ENCODE assay signal across 15 mouse cellular contexts in genomic region chr2:59627502-59627901, GRCm38 (mm10). TPM values are rescaled to one million over a fixed set of nuclear protein-coding genes. Genes with fewer than 3 reads are reported as not detected.
DNase-seq lines count a peak whose midpoint lies in the region; ATAC-seq and TF ChIP-seq lines count a peak whose summit lies in the region.
"Had no signal": no experiment of that assay in that cellular context is flagged by ENCODE, and none has a peak within 500 bp of the region (broad histone marks: within the 10 kb centered on the region; RNA-seq: fewer than 3 reads in every experiment).

No protein-coding gene starts in this region.

- H3K27me3 ChIP-seq in hindbrain, embryonic 16.5 days (replicated peaks; ENCODE audit: control insufficient read depth, insufficient read depth, low read length) = no peaks in the 10 kb centered on the region
- no peaks in the 10 kb centered on the region for H3K27me3 ChIP-seq in hindbrain, embryonic 13.5 days
- no peaks in the 10 kb centered on the region for H3K27me3 ChIP-seq in lung, embryonic 15.5 days
- H3K27me3 ChIP-seq in heart, postnatal 0 days (ENCODE audit: control insufficient read depth, insufficient read depth, low read length) = no peaks in the 10 kb centered on the region
- H3K27me3 ChIP-seq in forebrain, embryonic 13.5 days = no peaks in the 10 kb centered on the region
- H3K27me3 ChIP-seq: embryonic facial prominence, embryonic 12.5 days; limb, embryonic 12.5 days had no signal

- WGBS in hindbrain, embryonic 16.5 days = 14% methylated on average over 1 of the region's 1 CpGs
- WGBS in hindbrain, embryonic 13.5 days = 8% methylated on average over 1 of the region's 1 CpGs
- WGBS in lung, embryonic 15.5 days = 61% methylated on average over 1 of the region's 1 CpGs
- 34% methylated on average over 1 of the region's 1 CpGs for WGBS in lung, adult 2 months
- WGBS in heart, postnatal 0 days = 13% methylated on average over 1 of the region's 1 CpGs
- 14% methylated on average over 1 of the region's 1 CpGs for WGBS in forebrain, embryonic 13.5 days

- H3K4me1 ChIP-seq in hindbrain, embryonic 16.5 days (ENCODE audit: control insufficient read depth, insufficient read depth, low read depth, low read length) = 0 out of 2 replicates have a peak, but pooled peaks cover 3% of the 10 kb centered on the region
- peaks cover 10% of the 10 kb centered on the region for H3K4me1 ChIP-seq in hindbrain, embryonic 13.5 days (replicated peaks)
- H3K4me1 ChIP-seq in lung, embryonic 15.5 days = peaks cover 66% of the 10 kb centered on the region
- H3K4me1 ChIP-seq in lung, adult 2 months (ENCODE audit: control insufficient read depth, insufficient read depth, low read length) = peaks cover 38% of the 10 kb centered on the region
- H3K4me1 ChIP-seq in heart, postnatal 0 days (ENCODE audit: control insufficient read depth, insufficient read depth) = peaks cover 62% of the 10 kb centered on the region
- H3K4me1 ChIP-seq in forebrain, embryonic 13.5 days = peaks cover 17% of the 10 kb centered on the region
- H3K4me1 ChIP-seq: midbrain, embryonic 12.5 days had no signal

- no peak for DNase-seq in frontal cortex, adult 2 months (ENCODE audit: extremely low spot score in 1 of 2, low spot score in 1 of 2)
- DNase-seq in lung, adult 2 months = no peak
- no peak for DNase-seq in heart, postnatal 0 days (ENCODE audit: low spot score)

- peak; percentile 41; the same call in 1 of the 2 replicates for ATAC-seq in frontal cortex, adult (ENCODE audit: low TSS enrichment)
- ATAC-seq in hindbrain, embryonic 16.5 days = peak; percentile 50; the same call in 1 of the 2 replicates
- no peak for ATAC-seq in hindbrain, embryonic 13.5 days (ENCODE audit: low FRiP score)
- ATAC-seq in lung, embryonic 15.5 days (ENCODE audit: borderline replicate concordance, extremely low read depth, low FRiP score, low TSS enrichment) = no peak
- no peak; the same call in 1 of the 2 replicates for ATAC-seq in heart, postnatal 0 days (ENCODE audit: insufficient read depth, low read depth)
- no peak for ATAC-seq in forebrain, embryonic 13.5 days
- ATAC-seq: inflammation-experienced regulatory T-cells, adult 6 months had no signal

- no peak overlapping the region for H3K27ac ChIP-seq in hindbrain, embryonic 16.5 days (ENCODE audit: low read depth, low read length)
- no peak overlapping the region for H3K27ac ChIP-seq in hindbrain, embryonic 13.5 days
- 0 out of 2 replicates have a peak overlapping the region, but pooled peaks have one; percentile 45 for H3K27ac ChIP-seq in lung, embryonic 15.5 days
- H3K27ac ChIP-seq in heart, postnatal 0 days (ENCODE audit: low read depth) = peak overlapping the region; percentile 67
- no peak overlapping the region for H3K27ac ChIP-seq in forebrain, embryonic 13.5 days
- H3K27ac ChIP-seq: embryonic facial prominence, embryonic 12.5 days; liver, embryonic 14.5 days; macrophage; midbrain, embryonic 12.5 days had no signal

- TF ChIP-seq POLR2A in lung, adult 2 months (IDR thresholded peaks at IDR 0.05; ENCODE audit: borderline replicate concordance, extremely low read depth, low read depth, low read length) = no peak

- no peak overlapping the region for H3K4me2 ChIP-seq in hindbrain, embryonic 16.5 days (ENCODE audit: low read length)
- no peak overlapping the region for H3K4me2 ChIP-seq in hindbrain, embryonic 13.5 days
- H3K4me2 ChIP-seq in lung, embryonic 15.5 days = no peak overlapping the region
- H3K4me2 ChIP-seq in heart, postnatal 0 days (ENCODE audit: low read depth, low read length) = no peak overlapping the region
- H3K4me2 ChIP-seq in forebrain, embryonic 13.5 days = no peak overlapping the region
- H3K4me2 ChIP-seq: embryonic facial prominence, embryonic 12.5 days; limb, embryonic 12.5 days; midbrain, embryonic 12.5 days had no signal

- no peaks in the 10 kb centered on the region for H3K9me3 ChIP-seq in hindbrain, embryonic 16.5 days (ENCODE audit: control insufficient read depth, low read length)
- no peaks in the 10 kb centered on the region for H3K9me3 ChIP-seq in hindbrain, embryonic 13.5 days
- no peaks in the 10 kb centered on the region for H3K9me3 ChIP-seq in lung, embryonic 15.5 days
- H3K9me3 ChIP-seq in heart, postnatal 0 days (replicated peaks; ENCODE audit: control insufficient read depth, low read length) = no peaks in the 10 kb centered on the region
- no peaks in the 10 kb centered on the region for H3K9me3 ChIP-seq in forebrain, embryonic 13.5 days (replicated peaks)
- H3K9me3 ChIP-seq: embryonic facial prominence, embryonic 12.5 days; limb, embryonic 12.5 days; midbrain, embryonic 12.5 days had no signal

- TF ChIP-seq EP300 in heart, postnatal 0 days (IDR thresholded peaks at IDR 0.05; ENCODE audit: low read depth) = no peak

- no peaks in the 10 kb centered on the region for H3K36me3 ChIP-seq in hindbrain, embryonic 16.5 days (ENCODE audit: control insufficient read depth, insufficient read depth, low read length)
- no peaks in the 10 kb centered on the region for H3K36me3 ChIP-seq in hindbrain, embryonic 13.5 days
- no peaks in the 10 kb centered on the region for H3K36me3 ChIP-seq in lung, embryonic 15.5 days
- H3K36me3 ChIP-seq in heart, postnatal 0 days (replicated peaks; ENCODE audit: control insufficient read depth, insufficient read depth, low read length) = no peaks in the 10 kb centered on the region
- no peaks in the 10 kb centered on the region for H3K36me3 ChIP-seq in forebrain, embryonic 13.5 days (ENCODE audit: poor library complexity, severe bottlenecking)
- H3K36me3 ChIP-seq: embryonic facial prominence, embryonic 12.5 days; midbrain, embryonic 12.5 days had no signal

- no peak for TF ChIP-seq CTCF in lung, adult 2 months (IDR thresholded peaks at IDR 0.05; ENCODE audit: insufficient read depth, low read length)
- TF ChIP-seq CTCF in heart, postnatal 0 days (IDR thresholded peaks at IDR 0.05; ENCODE audit: low read depth) = no peak

- no peak overlapping the region for H3K9ac ChIP-seq in hindbrain, embryonic 16.5 days (ENCODE audit: low read depth, low read length)
- H3K9ac ChIP-seq in hindbrain, embryonic 13.5 days = no peak overlapping the region
- H3K9ac ChIP-seq in lung, embryonic 15.5 days = no peak overlapping the region
- no peak overlapping the region for H3K9ac ChIP-seq in heart, postnatal 0 days (replicated peaks; ENCODE audit: low read depth, low read length)
- no peak overlapping the region for H3K9ac ChIP-seq in forebrain, embryonic 13.5 days
- H3K9ac ChIP-seq: embryonic facial prominence, embryonic 12.5 days; limb, embryonic 12.5 days; liver, embryonic 14.5 days; midbrain, embryonic 12.5 days had no signal

- H3K4me3 ChIP-seq in hindbrain, embryonic 16.5 days (ENCODE audit: low read length) = no peak overlapping the region
- H3K4me3 ChIP-seq in hindbrain, embryonic 13.5 days = no peak overlapping the region
- H3K4me3 ChIP-seq in lung, embryonic 15.5 days = no peak overlapping the region
- H3K4me3 ChIP-seq in lung, adult 2 months (replicated peaks; ENCODE audit: extremely low read depth, low read depth, low read length) = no peak overlapping the region
- H3K4me3 ChIP-seq in heart, postnatal 0 days (ENCODE audit: low read depth, low read length) = no peak overlapping the region
- no peak overlapping the region for H3K4me3 ChIP-seq in forebrain, embryonic 13.5 days
- H3K4me3 ChIP-seq: embryonic facial prominence, embryonic 12.5 days; limb, embryonic 12.5 days; midbrain, embryonic 12.5 days; myocyte had no signal

RNA-seq across cellular contexts. Expression of gene Tanc1, which starts 15.7 kb away (rescaled TPM):
- polyA plus RNA-seq in frontal cortex, adult 2 months (2012; rRNA removed) = 8.2 and 10.2 TPM in 2 replicates
- polyA plus RNA-seq in hindbrain, embryonic 16.5 days (2015; fragmentation: Nextera tagmentation; extraction: Ambion mirVana) = 7.2 and 7.4 TPM in 2 replicates
- 7.1 and 8.9 TPM in 2 replicates for polyA plus RNA-seq in hindbrain, embryonic 13.5 days (2015; fragmentation: Nextera tagmentation; extraction: Ambion mirVana)
- 30.0 and 33.9 TPM in 2 replicates for polyA plus RNA-seq in lung, embryonic 15.5 days (2015; fragmentation: Nextera tagmentation; extraction: Ambion mirVana)
- polyA plus RNA-seq in lung, adult 2 months (2012; rRNA removed) = 24.5 and 29.0 TPM in 2 replicates
- 21.9 and 22.3 TPM in 2 replicates for total RNA-seq in heart, postnatal 0 days (2014; rRNA removed; ENCODE audit: low replicate concordance)
- polyA plus RNA-seq in heart, postnatal 0 days (2015; fragmentation: Nextera tagmentation; extraction: Ambion mirVana) = 11.8 and 12.3 TPM in 2 replicates
- polyA plus RNA-seq in forebrain, embryonic 13.5 days (2015; fragmentation: Nextera tagmentation; extraction: Ambion mirVana) = 12.7 and 16.8 TPM in 2 replicates

Comparison
In these comparisons a context has a peak if more than half of its experiments do, and no peak if none do; other contexts are left out.
1. ATAC-seq: peak in frontal cortex, adult (single experiment) and hindbrain, embryonic 16.5 days (single experiment); none in hindbrain, embryonic 13.5 days (single experiment), lung, embryonic 15.5 days (single experiment), heart, postnatal 0 days (single experiment) and forebrain, embryonic 13.5 days (single experiment).
2. H3K27ac ChIP-seq: peak in lung, embryonic 15.5 days (single experiment) and heart, postnatal 0 days (single experiment); none in hindbrain, embryonic 16.5 days (single experiment), hindbrain, embryonic 13.5 days (single experiment) and forebrain, embryonic 13.5 days (single experiment).